Mouse (Mus musculus): ENCODE measurements at regions not wholly inside any gene's neighbourhood (a gene's known extent, or its start where the extent isn't known, plus 50 kb on each side); places are given as distances from the start of the nearest gene placed in this dataset.

DNA sequence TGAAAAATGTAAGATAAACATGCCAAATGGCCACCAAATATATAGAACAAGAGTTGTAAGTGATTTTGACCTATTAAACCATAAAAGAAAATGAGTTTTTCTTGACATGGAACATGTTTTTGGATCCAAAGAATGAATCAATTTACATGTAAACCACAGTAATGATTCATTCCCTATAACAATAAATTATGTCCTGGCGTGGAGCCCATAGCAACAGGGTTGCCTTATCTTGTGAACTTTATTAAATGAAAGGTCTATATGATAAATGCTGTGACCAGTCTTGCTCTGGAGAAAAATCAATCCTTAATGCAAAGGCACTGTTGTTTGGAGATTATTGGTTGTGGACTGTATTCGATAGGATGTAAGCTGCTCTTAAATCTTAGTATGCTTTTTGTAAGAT is 538.0 kb upstream of the N6amt1 start:
- no peak overlapping the region for H3K9ac ChIP-seq (replicated peaks; ENCODE audit: low read length)
- H3K4me1 ChIP-seq (ENCODE audit: control insufficient read depth, insufficient read depth, low read length) = no peaks in the 10 kb centered on the region
- no peaks in the 10 kb centered on the region for H3K9me3 ChIP-seq (ENCODE audit: control insufficient read depth, low read length)
- ATAC-seq (ENCODE audit: low FRiP score, low TSS enrichment) (no peak), DNase-seq (no peak)
- no peaks in the 10 kb centered on the region for H3K27me3 ChIP-seq (ENCODE audit: control insufficient read depth, insufficient read depth, low read length)
- H3K4me2 ChIP-seq (ENCODE audit: low read length) = no peak overlapping the region
- no peaks in the 10 kb centered on the region for H3K36me3 ChIP-seq (ENCODE audit: control insufficient read depth, insufficient read depth, low read length)
- no peak overlapping the region for H3K4me3 ChIP-seq (replicated peaks; ENCODE audit: low read depth, low read length)
- 79% methylated on average over 2 of the region's 2 CpGs for WGBS
- H3K27ac ChIP-seq (replicated peaks; ENCODE audit: low read depth, low read length) = no peak overlapping the region

- H3K4me2 ChIP-seq (ENCODE audit: low read length) = no peak overlapping the region
- H3K27me3 ChIP-seq (ENCODE audit: control insufficient read depth, insufficient read depth, low read length) = no peaks in the 10 kb centered on the region
- DNase-seq (no peak), ATAC-seq (ENCODE audit: low FRiP score, low TSS enrichment) (no peak)
- no peaks in the 10 kb centered on the region for H3K36me3 ChIP-seq (ENCODE audit: control insufficient read depth, insufficient read depth, low read length)
- no peaks in the 10 kb centered on the region for H3K9me3 ChIP-seq (ENCODE audit: control insufficient read depth, low read length)
- 92% methylated on average over 5 of the region's 5 CpGs for WGBS
- H3K4me3 ChIP-seq (replicated peaks; ENCODE audit: low read depth, low read length) = no peak overlapping the region
- no peak overlapping the region for H3K9ac ChIP-seq (replicated peaks; ENCODE audit: low read length)
- H3K4me1 ChIP-seq (ENCODE audit: control insufficient read depth, insufficient read depth, low read length) = no peaks in the 10 kb centered on the region
- no peak overlapping the region for H3K27ac ChIP-seq (replicated peaks; ENCODE audit: low read depth, low read length)
These were observed 541.3 kb upstream of the N6amt1 start for GRCm38 (mm10) chr16:86812692-86813091.

DNA sequence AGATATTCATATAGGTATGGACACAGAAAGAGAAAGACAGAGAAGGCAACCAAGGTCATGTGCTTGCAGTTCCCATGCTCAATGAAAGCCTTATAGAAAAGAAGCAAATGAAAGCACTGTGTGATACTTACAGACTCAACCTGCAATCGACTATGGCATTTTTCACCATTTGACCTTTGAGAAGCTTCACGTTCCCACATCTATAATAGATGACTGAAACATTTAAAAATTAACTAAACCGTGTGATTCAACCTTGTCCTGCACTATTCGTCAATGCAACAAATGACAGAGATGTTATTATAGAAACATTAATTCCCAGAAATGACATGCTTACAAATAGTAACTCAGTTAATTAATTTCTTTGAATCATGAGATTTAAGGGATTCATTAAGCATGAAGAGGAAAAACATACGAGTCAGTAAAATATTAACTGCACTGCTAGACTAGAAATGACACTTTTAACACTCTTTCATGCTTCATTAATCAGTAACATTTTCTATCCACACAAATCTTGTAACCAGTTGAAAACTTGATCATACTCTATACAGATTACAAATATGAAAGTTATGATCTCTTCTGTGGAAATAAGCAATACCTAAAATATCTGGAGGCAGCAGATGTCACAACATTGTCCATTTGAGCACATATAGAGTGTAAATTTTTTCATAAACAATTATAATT is 545.2 kb upstream of the N6amt1 start:
- DNase-seq (no peak), ATAC-seq (ENCODE audit: low FRiP score, low TSS enrichment) (no peak)
- H3K27me3 ChIP-seq (ENCODE audit: control insufficient read depth, insufficient read depth, low read length) = no peaks in the 10 kb centered on the region
- H3K4me1 ChIP-seq (ENCODE audit: control insufficient read depth, insufficient read depth, low read length) = no peaks in the 10 kb centered on the region
- no peaks in the 10 kb centered on the region for H3K36me3 ChIP-seq (ENCODE audit: control insufficient read depth, insufficient read depth, low read length)
- WGBS = 87% methylated on average over 5 of the region's 5 CpGs
- H3K27ac ChIP-seq (replicated peaks; ENCODE audit: low read depth, low read length) = no peak overlapping the region
- no peak overlapping the region for H3K4me2 ChIP-seq (ENCODE audit: low read length)
- H3K4me3 ChIP-seq (replicated peaks; ENCODE audit: low read depth, low read length) = no peak overlapping the region
- H3K9me3 ChIP-seq (ENCODE audit: control insufficient read depth, low read length) = no peaks in the 10 kb centered on the region
- H3K9ac ChIP-seq (replicated peaks; ENCODE audit: low read length) = no peak overlapping the region

- Histone ChIP-seq H3K4me3 (replicated peaks; ENCODE audit: low read depth, low read length) (no peak overlapping the region), H3K4me2 (ENCODE audit: low read length) (no peak overlapping the region), H3K4me1 (ENCODE audit: control insufficient read depth, insufficient read depth, low read length) (no peaks in the 10 kb centered on the region), H3K27me3 (ENCODE audit: control insufficient read depth, insufficient read depth, low read length) (no peaks in the 10 kb centered on the region), H3K36me3 (ENCODE audit: control insufficient read depth, insufficient read depth, low read length) (no peaks in the 10 kb centered on the region), H3K9ac (replicated peaks; ENCODE audit: low read length) (no peak overlapping the region), H3K9me3 (ENCODE audit: control insufficient read depth, low read length) (no peaks in the 10 kb centered on the region), H3K27ac (replicated peaks; ENCODE audit: low read depth, low read length) (no peak overlapping the region)
- no peak for DNase-seq
- no peak for ATAC-seq (ENCODE audit: low FRiP score, low TSS enrichment)
- 88% methylated on average over 2 of the region's 2 CpGs for WGBS
These were observed 547.6 kb upstream of the N6amt1 start for GRCm38 (mm10) chr16:86806374-86806773.

DNA sequence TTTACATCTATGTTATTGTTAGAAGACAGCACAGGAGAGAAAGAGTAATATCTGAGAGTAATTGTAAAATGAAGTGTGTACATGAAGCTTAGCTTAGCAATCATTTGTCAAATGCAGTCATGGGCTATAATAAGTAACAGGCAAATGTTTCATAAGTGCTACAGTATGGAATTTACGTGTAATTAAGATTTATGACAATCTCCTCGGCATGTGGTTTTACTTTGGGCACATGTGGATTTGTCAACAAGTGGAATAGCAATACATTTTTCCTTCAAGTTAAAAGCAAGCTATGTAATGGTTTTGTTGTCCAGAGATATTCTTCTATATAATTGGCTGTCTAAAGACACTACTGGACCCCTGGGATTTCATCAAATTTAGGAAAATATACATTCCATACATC is 577.9 kb upstream of the N6amt1 start:
- Histone ChIP-seq H3K36me3 (ENCODE audit: control insufficient read depth, insufficient read depth, low read length) (no peaks in the 10 kb centered on the region), H3K4me3 (replicated peaks; ENCODE audit: low read depth, low read length) (no peak overlapping the region), H3K4me2 (ENCODE audit: low read length) (no peak overlapping the region), H3K27me3 (ENCODE audit: control insufficient read depth, insufficient read depth, low read length) (no peaks in the 10 kb centered on the region), H3K9me3 (ENCODE audit: control insufficient read depth, low read length) (no peaks in the 10 kb centered on the region), H3K9ac (replicated peaks; ENCODE audit: low read length) (no peak overlapping the region), H3K27ac (replicated peaks; ENCODE audit: low read depth, low read length) (no peak overlapping the region), H3K4me1 (ENCODE audit: control insufficient read depth, insufficient read depth, low read length) (no peaks in the 10 kb centered on the region)
- ATAC-seq (ENCODE audit: low FRiP score, low TSS enrichment) = no peak
- no peak for DNase-seq
- WGBS = 88% methylated on average over 2 of the region's 2 CpGs

DNA sequence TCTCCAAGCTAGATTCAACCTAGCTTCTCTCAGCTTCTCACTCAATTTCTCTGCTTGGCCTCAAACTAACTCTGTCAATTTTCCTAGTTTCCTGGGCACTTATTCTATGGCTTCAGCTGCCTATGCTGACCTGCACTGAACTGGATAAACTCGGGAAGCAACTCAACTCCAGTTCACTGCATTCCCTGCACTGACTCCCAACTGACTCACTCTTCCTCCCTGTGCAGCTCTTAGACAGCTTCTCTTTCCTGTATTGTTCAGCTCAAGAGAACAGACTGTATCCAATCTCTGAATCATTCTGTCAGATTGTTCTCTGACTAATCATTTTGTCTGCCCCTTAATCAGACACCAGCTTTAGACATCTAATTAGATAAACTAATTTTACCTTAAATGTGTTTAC is 581.4 kb upstream of the N6amt1 start:
- no peak overlapping the region for H3K4me3 ChIP-seq (replicated peaks; ENCODE audit: low read depth, low read length)
- no peaks in the 10 kb centered on the region for H3K4me1 ChIP-seq (ENCODE audit: control insufficient read depth, insufficient read depth, low read length)
- H3K27ac ChIP-seq (replicated peaks; ENCODE audit: low read depth, low read length) = no peak overlapping the region
- H3K9me3 ChIP-seq (ENCODE audit: control insufficient read depth, low read length) = no peaks in the 10 kb centered on the region
- DNase-seq (no peak), ATAC-seq (ENCODE audit: low FRiP score, low TSS enrichment) (no peak)
- H3K36me3 ChIP-seq (ENCODE audit: control insufficient read depth, insufficient read depth, low read length) = no peaks in the 10 kb centered on the region
- H3K27me3 ChIP-seq (ENCODE audit: control insufficient read depth, insufficient read depth, low read length) = no peaks in the 10 kb centered on the region
- 65% methylated on average over 1 of the region's 1 CpGs for WGBS
- no peak overlapping the region for H3K9ac ChIP-seq (replicated peaks; ENCODE audit: low read length)
- no peak overlapping the region for H3K4me2 ChIP-seq (ENCODE audit: low read length)

DNA sequence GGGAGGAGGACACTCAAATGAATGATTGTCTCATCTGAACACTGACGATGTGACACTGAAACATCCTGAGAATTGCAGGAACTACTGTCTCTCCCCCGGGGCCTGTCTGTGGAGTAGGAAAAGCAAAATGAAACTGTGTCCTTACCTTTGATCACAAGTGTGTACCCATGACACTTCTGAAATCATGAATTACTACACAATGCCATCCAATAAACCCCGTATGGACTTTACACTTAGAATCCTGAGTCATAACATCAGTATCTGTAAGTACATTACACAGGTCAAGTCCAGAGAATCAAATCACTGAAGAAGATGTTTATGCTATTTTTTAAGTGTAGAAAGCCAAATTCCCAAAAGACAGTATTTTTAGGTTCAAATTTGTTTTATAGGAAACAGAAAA is 585.1 kb upstream of the N6amt1 start:
- Histone ChIP-seq H3K36me3 (ENCODE audit: control insufficient read depth, insufficient read depth, low read length) (no peaks in the 10 kb centered on the region), H3K4me1 (ENCODE audit: control insufficient read depth, insufficient read depth, low read length) (no peaks in the 10 kb centered on the region), H3K27me3 (ENCODE audit: control insufficient read depth, insufficient read depth, low read length) (no peaks in the 10 kb centered on the region), H3K9ac (replicated peaks; ENCODE audit: low read length) (no peak overlapping the region), H3K9me3 (ENCODE audit: control insufficient read depth, low read length) (no peaks in the 10 kb centered on the region), H3K4me3 (replicated peaks; ENCODE audit: low read depth, low read length) (no peak overlapping the region), H3K27ac (replicated peaks; ENCODE audit: low read depth, low read length) (no peak overlapping the region), H3K4me2 (ENCODE audit: low read length) (no peak overlapping the region)
- WGBS = 90% methylated on average over 3 of the region's 3 CpGs
- DNase-seq (no peak), ATAC-seq (ENCODE audit: low FRiP score, low TSS enrichment) (no peak)

DNA sequence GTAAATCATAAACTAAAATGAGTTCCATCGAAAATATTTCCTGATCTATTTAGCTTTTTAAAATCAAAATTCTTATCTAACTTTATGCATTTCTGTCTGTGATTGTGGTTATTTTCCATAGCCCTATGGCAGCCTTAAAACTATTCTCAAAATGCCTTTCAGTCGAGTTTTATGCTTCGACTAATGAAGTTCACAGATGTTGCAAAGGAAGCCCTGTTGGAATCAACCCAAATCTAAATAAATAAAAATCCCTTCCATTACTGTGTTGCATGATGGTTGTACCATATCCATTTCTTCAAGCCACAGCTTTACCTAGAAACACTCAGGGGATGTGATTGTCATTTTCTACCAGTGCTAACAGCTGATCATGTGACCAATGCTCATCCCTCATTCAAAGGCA is 585.6 kb upstream of the N6amt1 start:
- no peak overlapping the region for H3K27ac ChIP-seq (replicated peaks; ENCODE audit: low read depth, low read length)
- no peak overlapping the region for H3K4me3 ChIP-seq (replicated peaks; ENCODE audit: low read depth, low read length)
- 91% methylated on average over 3 of the region's 3 CpGs for WGBS
- H3K27me3 ChIP-seq (ENCODE audit: control insufficient read depth, insufficient read depth, low read length) = no peaks in the 10 kb centered on the region
- ATAC-seq (ENCODE audit: low FRiP score, low TSS enrichment) (no peak), DNase-seq (no peak)
- H3K4me1 ChIP-seq (ENCODE audit: control insufficient read depth, insufficient read depth, low read length) = no peaks in the 10 kb centered on the region
- H3K9ac ChIP-seq (replicated peaks; ENCODE audit: low read length) = no peak overlapping the region
- no peaks in the 10 kb centered on the region for H3K36me3 ChIP-seq (ENCODE audit: control insufficient read depth, insufficient read depth, low read length)
- no peaks in the 10 kb centered on the region for H3K9me3 ChIP-seq (ENCODE audit: control insufficient read depth, low read length)
- no peak overlapping the region for H3K4me2 ChIP-seq (ENCODE audit: low read length)

DNA sequence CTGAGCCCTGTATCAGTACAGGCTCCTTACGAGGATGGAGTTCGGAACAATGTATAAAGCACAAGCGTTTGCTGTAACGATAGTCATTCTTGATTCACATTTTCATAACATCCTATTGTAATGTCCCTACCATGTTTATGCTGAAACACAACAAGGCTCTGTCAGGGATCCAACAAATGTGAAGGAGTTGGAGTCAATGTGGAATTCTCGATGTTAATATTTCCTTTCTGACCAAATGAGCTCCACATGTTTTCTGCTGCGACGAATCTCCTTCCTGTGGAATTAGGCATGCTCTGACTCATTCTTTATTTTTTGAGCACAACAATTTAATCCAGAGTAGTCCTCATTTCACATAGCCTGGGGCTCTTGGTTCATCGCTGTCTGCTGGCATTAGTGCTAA is 588.0 kb upstream of the N6amt1 start:
- no peak for ATAC-seq (ENCODE audit: low FRiP score, low TSS enrichment)
- no peak overlapping the region for H3K4me2 ChIP-seq (ENCODE audit: low read length)
- H3K9me3 ChIP-seq (ENCODE audit: control insufficient read depth, low read length) = no peaks in the 10 kb centered on the region
- DNase-seq = no peak
- no peak overlapping the region for H3K9ac ChIP-seq (replicated peaks; ENCODE audit: low read length)
- H3K4me1 ChIP-seq (ENCODE audit: control insufficient read depth, insufficient read depth, low read length) = no peaks in the 10 kb centered on the region
- no peak overlapping the region for H3K27ac ChIP-seq (replicated peaks; ENCODE audit: low read depth, low read length)
- H3K27me3 ChIP-seq (ENCODE audit: control insufficient read depth, insufficient read depth, low read length) = no peaks in the 10 kb centered on the region
- WGBS = 87% methylated on average over 8 of the region's 8 CpGs
- H3K36me3 ChIP-seq (ENCODE audit: control insufficient read depth, insufficient read depth, low read length) = no peaks in the 10 kb centered on the region
- no peak overlapping the region for H3K4me3 ChIP-seq (replicated peaks; ENCODE audit: low read depth, low read length)
